Mouse (Mus musculus) stomach, embryonic 14.5 days (tissue): ENCODE measurements around the gene Rps11. TPM values are rescaled to one million over a fixed set of nuclear protein-coding genes. Genes with fewer than 3 reads are reported as not detected.
"Not testable (repeated sequence)": the region's sequence is repeated elsewhere in the genome, so short reads cannot be mapped to it uniquely, and the experiment has no call there.

Experiments
- ATAC-seq: fragments of 200-750 bp; cut with Nextera tagmentation; 2 replicates; pipeline ENCODE4 v1.8.0; 2017; ENCODE audit warnings: low read depth, moderate TSS enrichment; ENCODE audit not compliant: insufficient number of reproducible peaks, insufficient read depth, low FRiP score
- H3K27ac ChIP-seq: fragments of 300-500 bp; sonication (generic); 2 replicates; pipeline ENCODE4 v1.5.1; 2014; ENCODE audit warnings: mild to moderate bottlenecking, low read length, moderate library complexity, mixed read lengths
- H3K27me3 ChIP-seq: fragments of 300-500 bp; sonication (generic); 2 replicates; pipeline ENCODE4 v1.6.1; 2014; ENCODE audit warnings: low read length, control low read depth, mixed read lengths; ENCODE audit not compliant: control insufficient read depth, insufficient read depth
- H3K36me3 ChIP-seq: fragments of 300-500 bp; sonication (generic); 2 replicates; pipeline ENCODE4 v1.6.1; 2014; ENCODE audit warnings: mild to moderate bottlenecking, control low read depth, low read length, moderate library complexity, mixed read lengths; ENCODE audit not compliant: control insufficient read depth, insufficient read depth
- H3K4me1 ChIP-seq: fragments of 300-500 bp; sonication (generic); 2 replicates; pipeline ENCODE4 v1.6.1; 2014; ENCODE audit warnings: low read length, control low read depth, mixed read lengths; ENCODE audit not compliant: control insufficient read depth, insufficient read depth
- H3K4me2 ChIP-seq: fragments of 300-500 bp; sonication (generic); replicated peaks from 2 replicates; pipeline ENCODE4 v1.6.1; 2014; ENCODE audit warnings: low read depth, low read length, control low read depth
- H3K4me3 ChIP-seq: fragments of 300-500 bp; sonication (generic); 2 replicates; pipeline ENCODE4 v1.5.1; 2014; ENCODE audit warnings: low read depth, low read length, control low read depth
- H3K9ac ChIP-seq: fragments of 300-500 bp; sonication (generic); replicated peaks from 2 replicates; pipeline ENCODE4 v1.6.1; 2014; ENCODE audit warnings: low read depth, mild to moderate bottlenecking, control low read depth, low read length, moderate library complexity, mixed read lengths
- H3K9me3 ChIP-seq: fragments of 300-500 bp; sonication (generic); 2 replicates; pipeline ENCODE4 v1.6.1; 2016; ENCODE audit warnings: low read depth, low read length, control low read depth; ENCODE audit not compliant: control insufficient read depth
- WGBS: fragments of 180-500 bp; shearing (Covaris S2); extraction: QIAGEN DNeasy Blood & Tissue Kit; methylation state at CpG from one replicate; pipeline ENCODE4 v1.1.7; 2014; 5-methylcytosine and 5-hydroxymethylcytosine counted together
- polyA plus RNA-seq: library from polyadenylated mRNA; unstranded; fragments of >200 nt; fragmentation: Nextera tagmentation; extraction: Ambion mirVana; gene quantifications from 2 replicates; pipeline ENCODE4 v1.2.1, GENCODE M21; 2014

Gene Rps11
- polyA plus RNA-seq, 1 experiment from 2014 or later, result 1,777 TPM

DNA sequence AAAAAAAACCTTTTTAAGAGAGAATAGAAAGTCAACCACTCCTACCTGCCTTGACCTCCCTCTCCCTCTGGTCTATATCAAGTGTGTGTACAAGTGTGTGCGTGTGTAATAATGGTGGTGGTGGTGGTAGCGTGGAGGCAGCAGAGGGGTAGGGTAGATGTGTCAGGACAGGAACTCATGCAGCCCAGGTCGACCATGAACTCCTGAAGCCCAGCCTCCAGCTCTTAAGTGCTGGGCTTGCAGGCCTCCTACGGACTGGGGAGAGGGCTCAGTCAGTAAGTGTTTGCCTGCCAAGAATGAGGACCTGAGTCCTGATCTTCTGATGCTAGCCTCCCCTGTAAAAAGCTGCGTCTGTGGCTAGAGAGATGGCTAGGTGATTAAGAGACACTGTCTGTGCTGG is 19.3 kb downstream of the Rps11 start:
- peaks cover 26% of the 10 kb centered on the region for H3K4me1 ChIP-seq
- H3K9me3 ChIP-seq, result no peaks in the 10 kb centered on the region
- no peaks in the 10 kb centered on the region for H3K27me3 ChIP-seq
- ATAC-seq, result no peak
- no peak overlapping the region for H3K27ac ChIP-seq
- H3K9ac ChIP-seq, result no peak overlapping the region
- WGBS, result 82% methylated on average over 5 of the region's 5 CpGs
- H3K4me2 ChIP-seq, result no peak overlapping the region
- no peaks in the 10 kb centered on the region for H3K36me3 ChIP-seq
- no peak overlapping the region for H3K4me3 ChIP-seq

DNA sequence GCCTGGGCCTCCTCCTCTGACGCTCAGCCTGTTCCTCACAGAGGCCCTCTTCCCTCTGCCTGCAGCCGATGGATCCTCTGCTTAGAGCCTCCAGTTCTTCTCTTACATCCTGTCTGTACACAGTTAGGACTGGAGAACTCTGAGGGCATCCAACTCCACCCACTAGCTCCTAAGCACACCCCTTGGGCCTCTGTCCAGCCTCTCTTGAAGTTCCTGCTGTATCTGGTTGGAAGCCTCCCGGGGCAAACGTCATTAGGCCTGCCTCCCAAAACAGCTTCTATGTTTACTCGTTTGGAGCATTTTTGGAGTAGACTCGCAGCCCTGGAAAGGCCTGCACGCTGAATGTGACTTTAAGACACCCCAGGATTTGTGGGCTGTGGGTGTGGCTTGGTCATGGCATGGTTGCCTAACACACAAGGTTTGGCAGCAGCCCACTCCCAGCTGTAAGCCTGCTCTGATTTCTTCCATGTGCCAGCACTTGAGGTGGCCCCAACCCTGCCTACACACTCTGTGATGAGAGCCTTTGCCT is 20.5 kb downstream of the Rps11 start, which contains the start of gene Fcgrt:
TSS of gene Fcgrt (minus strand) at position 200 of the 529 bp plus-strand sequence.
- peak; percentile 94 for ATAC-seq
- no peaks in the 10 kb centered on the region for H3K9me3 ChIP-seq
- H3K4me1 ChIP-seq, result peaks cover 26% of the 10 kb centered on the region
- H3K27me3 ChIP-seq, result no peaks in the 10 kb centered on the region
- H3K4me2 ChIP-seq, result peak within 1 kb of the TSS; percentile 53
- peak within 1 kb of the TSS; percentile 92 for H3K27ac ChIP-seq
- peak within 1 kb of the TSS; percentile 60 for H3K9ac ChIP-seq
- H3K36me3 ChIP-seq, result no peaks in the 10 kb centered on the region
- peak within 1 kb of the TSS; percentile 32 for H3K4me3 ChIP-seq
- WGBS, result 22% methylated on average over 7 of the region's 7 CpGs

DNA sequence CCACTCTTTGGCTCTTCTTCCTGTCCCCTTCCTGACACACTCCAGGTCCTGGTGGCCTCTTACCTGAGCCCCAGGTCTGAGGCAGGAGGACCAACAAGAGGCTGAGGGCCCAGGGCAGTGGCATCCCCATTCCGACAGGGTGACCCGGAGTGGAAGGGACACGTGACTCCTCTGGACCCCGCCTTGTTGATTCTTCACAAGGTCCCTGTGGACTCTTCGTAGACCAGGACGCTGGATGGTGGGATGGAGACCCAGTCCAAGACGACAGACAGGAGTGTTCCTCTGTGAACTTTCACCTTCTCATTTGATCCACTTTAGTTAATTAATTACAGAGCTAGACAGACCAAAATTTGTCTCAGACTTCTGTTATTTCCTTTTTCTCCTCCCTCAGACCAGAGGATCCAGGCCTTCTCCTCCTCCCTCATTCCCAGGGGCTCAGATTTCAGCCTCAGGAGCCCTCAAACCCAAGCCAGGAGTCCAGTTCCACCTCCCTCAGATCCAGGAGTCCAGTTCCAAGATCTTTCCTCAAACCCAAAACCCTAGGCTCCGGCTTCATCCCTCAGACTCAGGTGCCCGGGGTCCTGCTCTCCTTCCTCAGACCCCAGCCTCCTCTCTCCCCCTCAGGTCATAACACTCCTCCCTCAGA is 21.2 kb downstream of the Rps11 start:
- Histone ChIP-seq H3K9ac (peak overlapping the region; percentile 60), H3K9me3 (no peaks in the 10 kb centered on the region), H3K27ac (peak overlapping the region; percentile 92), H3K36me3 (no peaks in the 10 kb centered on the region), H3K4me1 (peaks cover 26% of the 10 kb centered on the region), H3K4me2 (peak overlapping the region; percentile 53), H3K4me3 (peak overlapping the region; percentile 32), H3K27me3 (no peaks in the 10 kb centered on the region)
- 53% methylated on average over 9 of the region's 9 CpGs for WGBS
- peak; percentile 5; the same call in 1 of the 2 replicates for ATAC-seq

DNA sequence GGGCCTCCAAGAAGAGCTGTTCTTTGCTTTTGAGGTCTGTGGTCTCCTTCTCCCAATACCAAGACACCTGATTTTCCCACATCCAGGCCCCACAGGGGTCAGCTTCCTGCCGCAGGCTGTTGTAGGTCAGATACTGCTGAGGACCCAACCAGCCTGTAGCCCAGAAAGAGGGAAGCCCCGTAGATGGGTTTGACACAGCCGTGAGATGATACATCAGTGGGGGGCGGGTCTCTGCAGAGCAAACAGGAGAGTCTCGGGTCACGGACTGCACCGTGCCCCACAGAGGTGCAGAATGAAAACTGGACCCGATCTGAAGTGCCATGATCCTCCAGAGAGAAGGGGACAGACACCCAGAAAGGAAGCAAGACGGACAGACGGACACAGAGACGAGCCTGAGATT is 21.8 kb downstream of the Rps11 start:
- H3K4me3 ChIP-seq, result peak overlapping the region; percentile 32; the same call in 1 of the 2 replicates
- H3K9ac ChIP-seq, result no peak overlapping the region
- H3K27ac ChIP-seq, result no peak overlapping the region; the same call in 1 of the 2 replicates
- H3K4me2 ChIP-seq, result peak overlapping the region; percentile 53
- WGBS, result 74% methylated on average over 11 of the region's 11 CpGs
- no peaks in the 10 kb centered on the region for H3K9me3 ChIP-seq
- no peaks in the 10 kb centered on the region for H3K27me3 ChIP-seq
- ATAC-seq, result no peak
- peaks cover 26% of the 10 kb centered on the region for H3K4me1 ChIP-seq
- no peaks in the 10 kb centered on the region for H3K36me3 ChIP-seq

DNA sequence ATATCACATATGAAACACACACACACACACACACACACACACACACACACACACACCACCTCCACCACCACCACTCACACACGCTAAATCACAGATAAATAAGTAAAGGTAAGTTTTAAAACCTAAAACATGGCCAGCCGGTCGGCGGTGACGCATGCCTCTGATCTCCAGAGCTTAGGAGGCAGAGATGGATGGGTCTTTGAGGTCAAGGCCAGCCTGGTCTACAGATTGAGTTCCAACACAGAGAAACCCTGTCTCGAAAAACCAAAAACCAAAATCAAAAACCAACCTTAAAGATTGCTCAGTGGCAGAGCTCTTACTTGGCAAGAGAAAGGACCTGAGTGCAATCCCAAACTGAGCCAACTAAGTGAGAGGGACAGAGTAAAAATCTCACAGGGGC is 24.2 kb downstream of the Rps11 start:
- Histone ChIP-seq H3K4me2 (no peak overlapping the region), H3K4me3 (no peak overlapping the region), H3K27ac (no peak overlapping the region), H3K36me3 (no peaks in the 10 kb centered on the region), H3K4me1 (peaks cover 26% of the 10 kb centered on the region), H3K9ac (no peak overlapping the region), H3K9me3 (no peaks in the 10 kb centered on the region), H3K27me3 (no peaks in the 10 kb centered on the region)
- WGBS, result 67% methylated on average over 6 of the region's 6 CpGs
- no peak for ATAC-seq

DNA sequence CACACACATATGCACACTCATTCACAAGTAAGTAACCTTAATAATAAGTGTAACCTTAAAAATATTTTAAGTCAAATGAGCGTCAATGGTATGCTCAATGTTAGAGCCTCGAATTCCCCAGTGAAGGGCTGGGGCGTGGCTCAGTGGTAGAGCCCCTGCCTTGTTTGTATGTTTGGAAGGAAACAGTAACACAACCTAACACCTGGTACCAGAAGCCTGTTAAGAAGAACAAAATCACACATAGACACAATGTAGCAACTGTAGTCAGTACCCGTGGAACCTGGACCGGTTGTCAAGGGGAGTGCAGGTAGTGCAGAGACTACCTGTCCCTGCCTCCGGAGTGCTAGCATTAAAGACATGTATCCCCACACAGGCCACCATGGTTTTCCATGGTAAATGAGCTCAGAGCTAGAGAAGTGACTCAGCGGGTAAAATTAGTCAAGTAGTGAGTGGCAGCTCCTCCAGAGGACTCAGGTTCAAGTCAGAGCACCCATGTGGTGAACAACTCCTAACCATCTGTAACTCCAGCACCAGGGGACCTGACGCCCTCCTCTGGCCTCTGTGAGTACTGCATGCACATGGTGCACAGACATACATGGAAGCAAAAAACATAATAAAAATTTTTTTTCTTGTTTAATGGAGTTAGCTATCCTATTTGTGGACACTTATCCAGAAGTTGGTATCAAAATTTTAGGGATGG is 25.5 kb downstream of the Rps11 start:
- ATAC-seq, result no peak
- 87% methylated on average over 8 of the region's 8 CpGs for WGBS
- Histone ChIP-seq H3K36me3 (no peaks in the 10 kb centered on the region), H3K9me3 (no peaks in the 10 kb centered on the region), H3K4me1 (peaks cover 18% of the 10 kb centered on the region), H3K4me2 (no peak overlapping the region), H3K4me3 (no peak overlapping the region), H3K9ac (no peak overlapping the region), H3K27ac (no peak overlapping the region), H3K27me3 (no peaks in the 10 kb centered on the region)

DNA sequence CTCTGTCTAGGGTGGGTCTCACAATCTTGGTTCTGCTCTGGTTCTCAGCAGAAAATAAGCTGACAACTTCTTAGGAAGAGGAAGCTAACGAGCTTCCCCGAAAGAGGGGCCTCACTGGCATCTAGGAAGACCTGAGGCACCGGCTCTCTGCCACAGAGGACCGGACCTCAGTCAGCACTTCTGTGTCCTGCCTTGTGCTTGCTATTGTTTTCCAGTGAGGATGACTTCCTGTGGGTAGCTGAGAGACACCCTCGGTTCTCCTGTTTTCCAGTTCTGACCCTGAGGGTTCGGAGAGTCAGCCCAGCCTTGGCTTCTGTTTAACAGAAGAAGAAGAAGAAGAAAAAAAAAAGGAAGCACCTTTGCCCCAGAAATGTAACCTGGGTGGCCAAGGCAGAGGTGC is 26.8 kb downstream of the Rps11 start:
- Histone ChIP-seq H3K4me1 (peaks cover 10% of the 10 kb centered on the region; the same call in 1 of the 2 replicates), H3K9ac (no peak overlapping the region), H3K27ac (no peak overlapping the region; the same call in 1 of the 2 replicates), H3K9me3 (no peaks in the 10 kb centered on the region), H3K27me3 (no peaks in the 10 kb centered on the region), H3K4me3 (no peak overlapping the region), H3K4me2 (no peak overlapping the region), H3K36me3 (no peaks in the 10 kb centered on the region)
- WGBS, result 57% methylated on average over 6 of the region's 6 CpGs
- no peak for ATAC-seq

DNA sequence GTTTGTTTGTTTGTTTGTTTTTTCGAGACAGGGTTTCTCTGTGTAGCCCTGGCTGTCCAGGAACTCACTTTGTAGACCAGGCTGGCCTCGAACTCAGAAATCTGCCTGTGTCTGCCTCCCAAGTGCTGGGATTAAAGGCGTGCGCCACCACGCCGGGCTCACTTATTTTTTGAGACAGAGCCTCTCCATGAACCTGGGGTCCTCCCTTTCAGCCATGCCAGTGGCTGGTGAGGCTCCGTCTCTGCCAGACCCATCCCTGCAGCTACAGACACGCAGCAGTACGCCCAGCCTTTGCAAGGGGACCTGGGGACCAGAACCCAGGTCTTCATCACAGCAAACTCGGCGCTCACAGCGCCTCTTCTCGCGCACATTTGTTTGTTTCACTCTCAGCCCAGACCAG is 28.3 kb downstream of the Rps11 start:
- H3K4me1 ChIP-seq, H3K4me3 ChIP-seq, H3K9ac ChIP-seq, H3K4me2 ChIP-seq, H3K27ac ChIP-seq, H3K36me3 ChIP-seq, ATAC-seq, H3K9me3 ChIP-seq, H3K27me3 ChIP-seq: not testable (repeated sequence)
- WGBS, result 95% methylated on average over 14 of the region's 14 CpGs
